Mouse (Mus musculus): Measurements from ENCODE around the gene Bsn.

DNA sequence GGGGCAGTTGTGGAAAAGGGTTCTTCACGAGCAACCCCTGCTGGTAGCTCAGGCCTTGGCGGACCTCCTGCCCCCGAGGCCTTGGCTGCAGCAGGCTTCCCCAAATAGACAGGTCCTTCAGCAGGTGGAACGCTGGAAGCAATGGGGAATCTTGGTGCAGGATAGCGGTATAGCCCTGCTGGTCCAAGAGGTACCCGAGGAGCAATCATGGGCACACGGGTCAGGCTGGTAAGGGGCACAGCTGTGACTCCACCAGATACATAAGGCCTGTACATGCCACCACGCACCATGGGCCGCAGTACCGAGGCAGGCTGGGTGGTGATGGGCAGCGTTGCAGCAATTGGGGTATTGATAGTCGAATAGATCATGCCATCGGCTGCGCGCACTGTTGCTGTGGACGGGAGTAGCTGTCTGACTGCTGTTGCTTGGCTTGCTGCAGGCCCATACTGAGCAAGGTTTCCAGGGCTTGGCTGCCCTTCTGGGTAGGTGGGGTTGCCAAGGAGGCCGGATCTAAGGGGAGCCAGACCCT is 78.5 kb downstream of the Bsn start:
- TF ChIP-seq CTCF (IDR thresholded peaks at IDR 0.05; ENCODE audit: low read depth) (no peak), EP300 (IDR thresholded peaks at IDR 0.05; ENCODE audit: low read depth) (no peak)
